Mouse (Mus musculus) intestine, postnatal 0 days (tissue): ENCODE measurements at regions not wholly inside any gene's neighbourhood (a gene's known extent, or its start where the extent isn't known, plus 50 kb on each side); places are given as distances from the start of the nearest gene placed in this dataset.

Source experiments
- ATAC-seq: fragments of 200-750 bp; cut with Nextera tagmentation; 2 replicates; pipeline ENCODE4 v1.8.0; 2017; ENCODE audit warnings: mild to moderate bottlenecking, moderate TSS enrichment, moderate library complexity
- H3K27ac ChIP-seq: fragments of 300-500 bp; sonication (generic); 2 replicates; pipeline ENCODE4 v1.5.1; 2014; ENCODE audit warnings: mild to moderate bottlenecking, low read depth, low read length, moderate library complexity
- H3K27me3 ChIP-seq: fragments of 300-500 bp; sonication (generic); replicated peaks from 2 replicates; pipeline ENCODE4 v1.6.1; 2014; ENCODE audit warnings: low read length, mixed read lengths; ENCODE audit not compliant: control insufficient read depth, insufficient read depth
- H3K36me3 ChIP-seq: fragments of 300-500 bp; sonication (generic); 2 replicates; pipeline ENCODE4 v1.6.1; 2014; ENCODE audit warnings: mild to moderate bottlenecking, moderate library complexity; ENCODE audit not compliant: control insufficient read depth, insufficient read depth
- H3K4me1 ChIP-seq: fragments of 300-500 bp; sonication (generic); replicated peaks from 2 replicates; pipeline ENCODE4 v1.6.1; 2014; ENCODE audit warnings: antibody characterized with exemption, low read length, mixed read lengths; ENCODE audit not compliant: control insufficient read depth, insufficient read depth
- H3K4me2 ChIP-seq: fragments of 300-500 bp; sonication (generic); replicated peaks from 2 replicates; pipeline ENCODE4 v1.6.1; 2014; ENCODE audit warnings: low read depth, mild to moderate bottlenecking, moderate library complexity
- H3K4me3 ChIP-seq: fragments of 300-500 bp; sonication (generic); 2 replicates; pipeline ENCODE4 v1.5.1; 2014; ENCODE audit warnings: low read depth, low read length
- H3K9ac ChIP-seq: fragments of 300-500 bp; sonication (generic); 2 replicates; pipeline ENCODE4 v1.6.1; 2014; ENCODE audit warnings: mild to moderate bottlenecking, low read depth, low read length
- H3K9me3 ChIP-seq: fragments of 300-500 bp; sonication (generic); 2 replicates; pipeline ENCODE4 v1.6.1; 2016; ENCODE audit warnings: mixed run types; ENCODE audit not compliant: control insufficient read depth
- CTCF ChIP-seq: sonication (generic); IDR thresholded peaks from 2 replicates; pipeline ENCODE4 v1.5.1; 2016; ENCODE audit warnings: low read depth, mild to moderate bottlenecking, control low read depth, antibody characterized with exemption, moderate library complexity
- WGBS: fragments of 180-500 bp; shearing (Covaris S2); extraction: QIAGEN DNeasy Blood & Tissue Kit; methylation state at CpG from one replicate; pipeline ENCODE4 v1.1.7; 2014; 5-methylcytosine and 5-hydroxymethylcytosine counted together

GRCm38 (mm10) chr17:9162148-9162547, 174.0 kb downstream of the 1700010I14Rik start:
- Histone ChIP-seq H3K27me3 (peaks cover 3% of the 10 kb centered on the region; the same call in 1 of the 2 replicates), H3K36me3 (no peaks in the 10 kb centered on the region), H3K4me2 (no peak overlapping the region), H3K9ac (no peak overlapping the region), H3K4me3 (no peak overlapping the region), H3K4me1 (no peaks in the 10 kb centered on the region), H3K27ac (no peak overlapping the region), H3K9me3 (no peaks in the 10 kb centered on the region)
- TF ChIP-seq CTCF = no peak
- WGBS = 68% methylated on average over 6 of the region's 6 CpGs
- ATAC-seq = no peak

DNA sequence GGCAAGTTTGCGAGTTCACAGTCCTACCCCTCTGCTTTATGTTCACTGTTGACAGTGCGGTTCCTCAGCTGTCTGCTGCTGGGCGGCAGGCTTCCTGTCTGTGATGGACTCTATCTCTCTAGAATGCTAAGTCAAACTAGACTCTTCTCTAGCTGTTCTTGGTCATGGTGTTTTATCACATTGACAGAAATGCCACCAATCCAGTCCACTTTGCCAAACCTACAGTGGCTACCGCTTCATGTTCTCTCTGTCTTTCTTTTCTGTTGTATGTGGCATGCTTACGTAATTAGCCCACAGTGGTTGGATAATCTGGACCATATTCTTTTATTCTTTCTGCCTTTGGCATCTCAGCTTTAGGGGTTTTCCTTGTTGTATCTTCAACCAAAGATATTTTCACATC, 174.5 kb downstream of the 1700010I14Rik start:
- no peak for TF ChIP-seq CTCF

GRCm38 (mm10) chr17:9163285-9163684, 175.2 kb downstream of the 1700010I14Rik start:
- Histone ChIP-seq H3K4me3 (no peak overlapping the region), H3K27ac (no peak overlapping the region), H3K4me1 (no peaks in the 10 kb centered on the region), H3K36me3 (no peaks in the 10 kb centered on the region), H3K9ac (no peak overlapping the region), H3K9me3 (no peaks in the 10 kb centered on the region), H3K27me3 (peaks cover 6% of the 10 kb centered on the region; the same call in 1 of the 2 replicates), H3K4me2 (no peak overlapping the region)
- no peak for ATAC-seq
- TF ChIP-seq CTCF = no peak
- WGBS = 88% methylated on average over 3 of the region's 3 CpGs

More for the DNA sequence above, 174.5 kb downstream of the 1700010I14Rik start:
- Histone ChIP-seq H3K9me3 (no peaks in the 10 kb centered on the region), H3K4me3 (no peak overlapping the region), H3K9ac (no peak overlapping the region), H3K4me2 (no peak overlapping the region), H3K36me3 (no peaks in the 10 kb centered on the region), H3K27me3 (peaks cover 6% of the 10 kb centered on the region; the same call in 1 of the 2 replicates), H3K4me1 (no peaks in the 10 kb centered on the region), H3K27ac (no peak overlapping the region)
- 86% methylated on average over 5 of the region's 5 CpGs for WGBS
- no peak for ATAC-seq

DNA sequence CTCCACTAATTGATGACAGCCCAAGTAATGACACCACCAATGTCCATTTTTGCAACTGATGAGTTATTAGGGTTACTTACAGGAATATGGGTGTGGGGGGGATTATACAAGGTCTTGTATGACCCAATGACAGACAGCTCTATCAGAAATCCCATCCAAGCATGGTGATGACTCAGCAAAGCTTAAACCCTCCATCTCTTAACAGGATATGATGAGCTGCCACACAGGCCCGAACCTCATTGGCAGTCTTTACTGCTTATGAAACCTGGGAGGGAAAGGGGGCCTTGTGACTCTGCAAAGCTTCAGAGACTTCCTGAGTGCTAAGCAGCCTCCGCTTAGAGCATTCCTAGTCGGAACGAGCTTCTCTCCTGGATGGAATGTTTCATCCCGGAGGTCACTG, 176.4 kb downstream of the 1700010I14Rik start:
- H3K4me2 ChIP-seq = no peak overlapping the region
- no peak overlapping the region for H3K4me3 ChIP-seq
- no peak overlapping the region for H3K9ac ChIP-seq
- ATAC-seq = no peak
- TF ChIP-seq CTCF = no peak
- WGBS = 86% methylated on average over 5 of the region's 5 CpGs
- H3K27me3 ChIP-seq = peaks cover 6% of the 10 kb centered on the region; the same call in 1 of the 2 replicates
- no peak overlapping the region for H3K27ac ChIP-seq
- no peaks in the 10 kb centered on the region for H3K4me1 ChIP-seq
- no peaks in the 10 kb centered on the region for H3K36me3 ChIP-seq
- no peaks in the 10 kb centered on the region for H3K9me3 ChIP-seq

DNA sequence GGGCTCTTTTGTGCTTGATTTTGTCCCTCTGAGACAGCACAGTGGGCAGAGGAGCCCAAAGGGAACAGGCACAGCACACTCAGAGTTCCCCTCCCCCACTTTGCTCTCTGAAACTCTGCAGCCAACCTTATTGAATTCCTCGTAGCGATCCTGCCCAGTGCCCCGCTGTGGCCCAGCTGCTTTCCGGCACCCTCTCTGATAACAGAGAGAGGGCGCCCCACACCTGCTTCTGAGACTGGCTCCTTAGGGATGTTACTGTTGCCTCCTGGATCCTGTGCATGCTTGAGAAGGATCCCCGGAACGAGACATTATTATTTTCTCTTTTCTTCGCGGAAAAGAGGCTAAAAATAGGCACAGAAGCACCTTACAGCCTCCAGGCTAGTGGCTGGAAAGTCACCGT, 179.0 kb downstream of the 1700010I14Rik start:
- Histone ChIP-seq H3K4me3 (peak overlapping the region; percentile 21), H3K4me1 (no peaks in the 10 kb centered on the region), H3K27ac (no peak overlapping the region), H3K36me3 (no peaks in the 10 kb centered on the region), H3K4me2 (peak overlapping the region; percentile 54), H3K9ac (no peak overlapping the region), H3K27me3 (peaks cover 6% of the 10 kb centered on the region; the same call in 1 of the 2 replicates), H3K9me3 (no peaks in the 10 kb centered on the region)
- no peak for ATAC-seq
- WGBS = under 1% methylated on average over 10 of the region's 10 CpGs
- TF ChIP-seq CTCF = peak; percentile 61

- H3K4me2 ChIP-seq = peak overlapping the region; percentile 54
- ATAC-seq = no peak
- H3K36me3 ChIP-seq = no peaks in the 10 kb centered on the region
- H3K4me3 ChIP-seq = peak overlapping the region; percentile 21
- H3K4me1 ChIP-seq = no peaks in the 10 kb centered on the region
- H3K27me3 ChIP-seq = peaks cover 6% of the 10 kb centered on the region; the same call in 1 of the 2 replicates
- no peak for TF ChIP-seq CTCF
- H3K9ac ChIP-seq = no peak overlapping the region
- 1% methylated on average over 20 of the region's 20 CpGs for WGBS
- no peak overlapping the region for H3K27ac ChIP-seq
- H3K9me3 ChIP-seq = no peaks in the 10 kb centered on the region
These were observed 179.6 kb downstream of the 1700010I14Rik start for GRCm38 (mm10) chr17:9167571-9168201.
